Mouse (Mus musculus): ENCODE measurements around the gene Trim30a.

DNA sequence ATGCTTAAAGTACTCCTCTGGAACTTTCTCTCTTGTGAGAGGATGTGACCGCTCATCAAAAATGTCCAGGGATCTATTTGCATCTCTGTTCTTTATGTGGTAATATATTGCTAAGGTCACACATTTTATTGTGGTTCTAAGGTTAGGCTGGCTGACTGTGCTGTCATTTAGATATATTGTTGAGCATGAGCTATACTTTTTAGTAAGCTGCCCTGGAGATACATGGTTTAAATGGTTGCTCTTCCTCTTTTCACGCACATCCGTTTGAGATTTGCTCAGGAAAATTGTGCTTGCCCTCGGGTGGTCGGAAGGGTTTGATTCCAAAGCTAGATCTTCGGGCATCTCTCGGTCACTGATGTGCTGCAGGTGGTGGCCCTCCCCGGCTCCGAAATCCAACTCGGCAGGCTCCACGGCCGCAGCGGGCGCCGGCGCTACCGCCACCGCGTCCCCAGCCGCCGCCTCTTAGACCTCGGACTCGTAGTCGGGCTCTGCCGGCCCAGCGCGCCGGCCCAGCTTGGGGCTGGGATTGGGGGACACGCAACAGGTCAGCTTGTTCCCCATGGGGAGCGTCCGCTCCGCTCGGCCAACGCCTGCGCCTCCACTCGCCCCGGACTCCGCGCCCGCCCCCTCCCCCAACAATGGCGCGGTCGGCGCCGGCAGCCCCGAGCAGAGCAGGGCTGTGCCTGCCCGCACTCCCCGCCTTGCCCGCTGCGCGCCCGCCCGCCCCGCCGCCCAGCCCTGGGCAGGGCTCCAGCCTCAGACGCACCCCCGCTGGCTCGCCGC, 36.8 kb upstream of the Trim30a start:
- TF ChIP-seq POLR2A (IDR thresholded peaks at IDR 0.05; ENCODE audit: borderline replicate concordance, insufficient read depth, low read length), result no peak
- no peak for TF ChIP-seq CTCF (IDR thresholded peaks at IDR 0.05; ENCODE audit: borderline replicate concordance, insufficient read depth, low read depth, low read length)
